Mouse (Mus musculus) heart, adult 18-20 months (tissue): ENCODE measurements around the gene Vegfb. TPM values are rescaled to one million over a fixed set of nuclear protein-coding genes. Genes with fewer than 3 reads are reported as not detected.
A peak's percentile ranks its signal among the peaks of the same experiment; 100 is the strongest.
"Not testable (repeated sequence)": the region's sequence is repeated elsewhere in the genome, so short reads cannot be mapped to it uniquely, and the experiment has no call there.

Experiments used
- DNase-seq, 2 experiments: peaks; one replicate each; pipeline ENCODE4 v3.0.0; 2021 to 2022; ENCODE audit warnings: mixed read lengths in 1 of 2
- total RNA-seq, 2 experiments: library from RNA; stranded (reverse); gene quantifications; 2 replicates each; pipeline ENCODE4 v1.2.3; 2021

Vegfb gene
- total RNA-seq, 2 experiments from 2014 or later: 462 to 481 TPM

DNA sequence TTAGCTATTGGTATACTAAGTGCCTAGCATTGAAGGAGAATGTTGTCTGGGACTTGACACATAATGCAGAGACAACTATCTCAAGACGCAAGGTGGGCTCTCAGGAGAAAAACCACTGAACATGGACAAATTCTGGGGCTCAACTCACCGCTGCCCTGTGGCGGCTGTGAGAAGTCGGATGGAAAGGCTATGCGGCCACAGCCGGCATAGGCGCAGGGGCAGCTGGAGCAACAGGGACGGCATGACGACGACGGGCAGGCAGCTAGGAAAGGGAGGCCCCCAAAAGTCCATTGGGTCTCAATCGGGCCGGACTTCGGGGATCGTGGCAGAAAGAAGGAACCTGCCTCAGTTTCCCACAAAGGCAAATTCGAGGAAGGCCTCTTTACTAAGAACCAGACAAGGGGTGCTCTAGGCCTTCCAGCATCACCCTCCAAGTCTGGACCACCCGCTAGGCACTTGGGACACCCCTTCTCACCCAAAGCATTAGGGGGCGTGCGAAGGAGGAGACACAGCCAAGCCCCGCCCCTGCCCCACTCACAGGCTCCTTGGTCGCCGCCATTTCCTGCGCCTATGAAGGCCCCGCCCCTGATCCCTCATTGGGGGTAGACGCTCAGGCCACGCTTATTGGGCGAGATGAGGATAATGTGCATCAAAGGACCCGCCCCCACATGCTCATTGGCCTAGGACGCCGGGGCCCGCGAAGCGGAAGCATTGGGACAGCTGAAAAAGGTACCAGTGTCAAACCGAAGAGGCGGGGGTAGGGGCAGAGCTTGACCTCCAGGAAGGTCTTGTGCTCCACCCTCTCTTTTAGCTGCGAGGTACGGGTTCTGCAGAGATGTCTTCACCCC lies 4.8 kb upstream of the Vegfb start, which contains the start of gene Dnajc4:
Dnajc4 (minus strand) TSS at position 562 of the 848 bp plus-strand sequence.
- DNase-seq: peak; percentile 96 to 98

- not testable (repeated sequence) for DNase-seq
These were observed 3.7 kb upstream of the Vegfb start for GRCm38 (mm10) chr19:6991166-6991565.

DNA sequence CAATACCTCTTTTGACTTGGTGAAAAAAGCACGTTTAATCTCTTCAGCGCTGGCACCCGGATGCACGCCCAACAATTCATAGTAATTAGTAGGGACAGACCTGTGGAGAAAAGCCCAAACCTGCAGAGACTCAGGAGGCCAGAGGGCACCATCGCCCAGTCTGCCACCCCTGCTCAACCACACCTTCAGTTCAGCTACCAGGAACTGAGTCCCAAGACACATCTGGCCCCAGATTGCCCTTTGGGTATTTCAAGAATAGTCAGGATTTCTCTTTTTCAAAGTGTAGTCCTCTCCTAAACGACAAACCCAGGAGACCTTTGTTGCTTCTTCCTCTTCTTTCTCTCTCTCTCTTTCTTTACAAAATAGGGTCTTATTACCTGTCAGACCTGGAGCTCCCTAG lies 3.3 kb upstream of the Vegfb start:
- no peak for DNase-seq

DNA sequence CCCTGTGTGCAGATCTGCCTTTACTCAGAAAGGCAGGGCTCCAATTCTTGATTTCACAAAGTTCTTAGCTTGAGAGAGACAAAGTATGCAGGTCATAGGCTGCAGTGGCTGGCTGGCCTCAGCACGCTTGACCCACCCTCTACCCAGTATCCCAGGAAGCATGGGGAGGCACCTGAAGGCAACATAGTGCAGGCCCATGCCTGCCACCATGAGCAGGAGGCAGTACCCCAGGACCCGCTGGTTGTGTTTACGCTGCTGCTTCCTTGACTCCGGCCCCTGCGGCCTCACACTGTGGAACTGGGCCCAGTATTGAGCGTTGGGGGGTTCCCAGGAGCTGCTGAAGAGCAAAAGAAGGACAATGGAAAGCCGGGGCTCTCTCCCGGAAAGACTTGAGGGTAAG lies 1.8 kb upstream of the Vegfb start:
- no peak for DNase-seq

GRCm38 (mm10) chr19:6987904-6988285 lies 444 bp upstream of the Vegfb start:
- no peak for DNase-seq

- no peak for DNase-seq
These were observed 1.3 kb downstream of the Vegfb start for GRCm38 (mm10) chr19:6985951-6986708.

GRCm38 (mm10) chr19:6985300-6985699 lies 2.2 kb downstream of the Vegfb start:
- DNase-seq: no peak

DNA sequence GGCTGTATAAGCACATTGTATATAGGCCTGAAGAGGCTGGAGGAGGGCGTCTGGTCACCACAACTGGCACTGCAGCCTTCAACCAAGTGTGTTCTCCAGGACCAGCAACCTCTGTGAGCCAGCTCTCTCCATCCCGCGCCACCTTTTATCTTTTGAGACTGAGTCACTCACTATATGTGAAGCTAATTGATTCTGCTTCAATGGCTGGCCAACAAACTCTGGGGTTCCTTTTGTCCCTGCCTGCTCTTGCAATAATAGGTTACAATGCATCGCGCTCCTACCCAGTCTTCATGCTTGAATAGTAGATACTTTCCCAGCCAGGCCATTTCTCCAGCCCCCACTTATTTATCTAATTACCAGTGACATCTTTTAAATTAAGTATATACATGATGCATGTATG lies 3.8 kb downstream of the Vegfb start:
- DNase-seq: no peak

DNA sequence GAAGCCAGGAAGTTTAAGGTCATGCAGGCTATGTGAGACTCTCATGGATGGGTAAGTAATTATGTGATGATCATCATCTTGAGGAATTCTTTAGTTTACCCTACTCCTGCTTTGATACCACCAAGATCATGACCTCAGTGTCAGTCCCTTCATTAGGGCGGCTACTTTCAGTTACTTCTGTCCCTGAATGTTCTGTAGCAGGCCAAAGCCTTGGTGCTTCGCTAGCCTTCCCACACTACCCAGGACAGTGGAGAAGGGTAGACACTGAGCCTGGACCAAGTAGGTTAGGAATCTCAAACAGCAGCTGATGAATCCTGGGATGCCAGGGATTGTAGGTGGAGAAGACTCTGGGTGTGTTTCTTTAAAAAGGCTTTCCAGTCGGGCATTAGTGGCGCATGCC lies 6.0 kb downstream of the Vegfb start:
- DNase-seq: no peak

DNA sequence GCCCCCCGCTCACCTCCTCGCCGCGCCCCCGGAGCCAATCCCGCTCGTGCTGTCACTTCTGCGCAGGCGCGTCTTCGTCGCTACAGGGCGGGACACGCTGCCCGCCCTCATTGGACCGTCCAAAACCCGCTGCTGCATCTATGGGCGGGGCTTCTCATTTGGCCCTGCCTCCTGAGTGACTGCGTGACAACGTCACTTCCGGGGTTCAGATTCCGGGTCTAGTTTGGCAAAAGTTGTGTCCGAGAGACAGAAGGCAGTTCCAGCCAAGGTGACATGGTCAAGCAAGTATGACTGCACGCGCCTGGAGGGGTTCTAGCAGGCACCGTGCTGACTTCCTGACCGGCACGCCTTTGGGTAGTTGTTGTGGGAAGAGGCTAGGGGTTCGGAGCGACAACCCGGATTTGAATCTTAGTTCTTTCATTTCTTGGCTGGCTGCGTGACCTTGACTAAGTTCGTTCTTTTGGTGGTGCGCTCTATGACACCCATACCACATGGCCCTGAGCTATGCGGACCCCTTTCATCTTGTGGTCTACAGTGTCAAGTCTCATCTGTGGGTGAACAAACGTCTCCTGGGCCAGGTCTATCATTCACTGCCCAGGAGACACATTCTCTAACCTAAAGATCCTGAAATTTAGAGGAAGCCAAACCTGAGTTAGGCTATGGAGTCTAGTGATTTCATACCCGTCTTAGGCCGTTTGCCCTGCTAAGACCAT lies 6.9 kb downstream of the Vegfb start, which contains the start of gene Fkbp2:
Fkbp2 (minus strand) TSS at position 121 of the 713 bp plus-strand sequence.
- peak; percentile 99 for DNase-seq

- peak; percentile 100 for DNase-seq
These were observed 7.7 kb downstream of the Vegfb start for GRCm38 (mm10) chr19:6979486-6980380.

- DNase-seq: peak in 1 of 2 experiments; percentile 53
These were observed 8.4 kb downstream of the Vegfb start for GRCm38 (mm10) chr19:6979001-6979479.

GRCm38 (mm10) chr19:6978639-6978974 lies 8.8 kb downstream of the Vegfb start:
- DNase-seq: no peak

DNA sequence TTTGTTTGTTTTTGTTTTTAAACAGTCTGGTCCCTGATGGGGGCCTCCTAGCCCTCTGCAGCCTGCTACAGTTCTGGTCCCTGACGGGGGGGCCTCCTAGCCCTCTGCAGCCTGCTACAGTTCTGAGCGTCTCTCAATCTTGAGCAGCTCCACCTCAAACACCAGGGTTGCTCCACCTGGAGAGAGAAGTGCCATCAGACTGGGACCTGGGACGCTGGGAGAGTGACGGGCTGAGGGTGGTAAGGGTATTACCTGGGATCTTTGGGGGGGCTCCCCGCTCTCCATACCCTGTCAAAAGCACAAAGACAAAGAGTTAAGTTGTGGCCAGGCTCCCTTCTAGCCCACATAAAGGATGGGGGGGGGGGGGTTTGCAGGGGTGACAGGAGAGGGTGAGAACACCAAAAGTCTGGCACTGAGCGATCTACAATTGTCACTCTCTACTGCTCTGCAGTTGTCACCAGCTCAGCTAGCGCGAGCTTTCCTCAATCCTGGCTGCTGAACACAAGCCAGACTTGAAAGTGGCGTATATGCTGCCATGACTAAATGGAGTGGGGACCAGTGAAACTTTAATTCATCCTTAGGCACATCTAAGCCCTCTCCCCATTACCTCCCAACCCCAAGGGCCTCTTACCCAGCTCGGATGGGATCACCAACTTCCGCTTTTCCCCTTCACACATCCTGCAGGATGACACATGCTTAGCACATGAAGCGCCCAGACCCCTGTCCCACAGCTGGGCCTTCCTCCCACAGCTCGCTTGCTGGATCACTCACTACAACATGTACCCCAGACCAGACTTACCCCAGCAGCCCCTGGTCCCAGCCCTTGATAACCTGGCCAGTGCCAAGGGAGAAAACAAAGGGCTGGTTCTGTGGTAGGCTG lies 9.5 kb downstream of the Vegfb start:
- no peak for DNase-seq

DNA sequence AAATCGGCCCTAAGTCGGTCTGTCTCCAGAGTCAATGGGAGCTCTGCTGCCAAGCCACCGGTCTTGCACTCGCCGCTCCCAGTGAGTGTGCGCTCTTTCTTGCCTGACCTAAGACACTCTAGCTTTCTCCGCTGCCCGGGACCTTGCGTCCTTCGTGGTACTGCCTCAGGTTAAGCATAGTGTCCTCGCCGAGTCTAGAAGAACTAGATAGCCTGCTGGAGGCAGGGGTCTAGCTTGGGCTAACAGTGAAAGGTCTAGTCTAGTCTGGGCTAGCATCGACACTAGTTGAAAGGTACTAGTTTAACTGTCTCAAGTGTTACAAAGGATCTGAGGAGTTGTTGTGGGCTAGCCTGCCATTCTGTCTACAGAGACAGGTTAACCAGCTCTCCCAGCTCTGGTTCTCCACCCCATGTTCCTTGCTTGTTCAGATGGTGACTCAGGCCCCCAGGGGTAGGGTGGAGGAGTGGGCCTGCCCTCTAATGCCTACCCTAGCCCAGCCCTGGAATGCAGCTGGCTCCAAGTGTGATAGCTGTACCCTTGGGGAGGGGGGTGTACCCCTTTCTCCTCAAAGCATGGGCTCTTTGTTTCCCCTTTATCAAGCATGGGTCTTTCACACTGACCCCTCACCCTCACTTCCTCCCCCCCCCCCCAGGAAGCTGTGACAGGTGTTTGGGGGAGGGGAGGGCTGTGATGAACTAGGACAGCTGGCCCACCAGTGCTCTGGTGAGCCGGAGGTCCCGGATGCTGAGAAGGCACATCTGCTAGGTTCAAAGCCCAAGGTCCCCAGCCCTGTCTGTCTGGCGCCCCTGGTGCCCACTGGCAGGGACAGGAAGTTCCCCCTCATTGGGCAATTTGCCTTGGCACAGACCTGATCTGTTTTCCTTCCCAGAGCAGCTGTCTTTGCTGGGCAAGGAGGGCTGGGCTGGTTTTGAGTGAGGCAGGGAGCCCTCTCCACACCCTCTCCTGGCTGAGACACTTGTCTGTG lies 11.6 kb downstream of the Vegfb start, which contains the start of gene Plcb3:
Plcb3 (minus strand) TSS at position 934 of the 985 bp plus-strand sequence.
- DNase-seq: peak; percentile 69 to 80

DNA sequence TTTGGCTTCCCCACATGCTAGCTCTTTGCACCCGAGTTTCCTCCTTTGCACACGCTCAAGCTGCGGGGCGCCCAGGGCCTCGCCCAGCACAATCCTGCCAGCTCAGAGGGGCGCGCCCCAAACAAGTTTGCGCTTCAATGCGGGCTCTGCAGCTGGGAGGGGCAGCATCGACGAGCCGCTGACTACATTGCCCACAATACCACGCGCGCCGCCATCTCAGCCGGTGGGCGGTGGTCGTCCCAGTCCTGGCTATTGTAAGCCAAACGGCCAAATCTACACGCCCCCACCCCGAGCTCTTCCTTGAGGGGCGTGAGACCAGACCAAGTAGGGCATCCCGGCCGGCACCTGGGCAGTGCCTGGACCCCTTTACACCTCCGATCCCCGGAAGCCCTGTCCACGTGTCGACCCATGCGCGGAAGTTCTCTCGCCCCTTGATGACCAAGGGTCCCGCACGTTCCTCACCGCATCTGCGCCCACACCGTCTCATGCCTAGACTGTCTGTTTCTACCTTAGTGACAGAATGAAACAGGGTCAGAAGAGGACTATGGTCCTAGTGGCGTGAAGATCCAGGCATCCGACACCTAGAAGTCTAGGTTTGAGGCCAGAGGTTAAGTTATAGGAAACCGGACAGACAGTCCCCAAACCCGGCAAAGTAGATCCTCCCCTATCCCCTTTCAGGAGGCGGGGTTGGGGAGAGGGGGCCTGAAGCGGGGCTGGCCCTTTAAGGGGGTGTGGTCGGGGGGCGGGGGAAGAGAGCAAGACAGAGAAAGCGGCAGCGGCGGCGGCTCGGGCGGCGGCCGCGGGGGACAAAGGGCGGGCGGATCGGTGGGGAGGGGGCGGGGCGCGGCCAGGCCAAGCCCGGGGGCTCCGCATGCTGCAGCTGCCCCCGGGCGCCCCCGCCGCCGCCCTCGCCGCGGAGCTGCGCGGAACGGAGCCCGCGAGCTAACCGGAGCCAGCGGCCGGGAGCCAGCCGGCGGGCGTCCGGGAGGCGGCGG lies 12.9 kb downstream of the Vegfb start, which contains the start of gene Ppp1r14b:
Ppp1r14b (plus strand) TSS at position 758 of the 995 bp plus-strand sequence.
- DNase-seq: peak; percentile 86 to 89

DNA sequence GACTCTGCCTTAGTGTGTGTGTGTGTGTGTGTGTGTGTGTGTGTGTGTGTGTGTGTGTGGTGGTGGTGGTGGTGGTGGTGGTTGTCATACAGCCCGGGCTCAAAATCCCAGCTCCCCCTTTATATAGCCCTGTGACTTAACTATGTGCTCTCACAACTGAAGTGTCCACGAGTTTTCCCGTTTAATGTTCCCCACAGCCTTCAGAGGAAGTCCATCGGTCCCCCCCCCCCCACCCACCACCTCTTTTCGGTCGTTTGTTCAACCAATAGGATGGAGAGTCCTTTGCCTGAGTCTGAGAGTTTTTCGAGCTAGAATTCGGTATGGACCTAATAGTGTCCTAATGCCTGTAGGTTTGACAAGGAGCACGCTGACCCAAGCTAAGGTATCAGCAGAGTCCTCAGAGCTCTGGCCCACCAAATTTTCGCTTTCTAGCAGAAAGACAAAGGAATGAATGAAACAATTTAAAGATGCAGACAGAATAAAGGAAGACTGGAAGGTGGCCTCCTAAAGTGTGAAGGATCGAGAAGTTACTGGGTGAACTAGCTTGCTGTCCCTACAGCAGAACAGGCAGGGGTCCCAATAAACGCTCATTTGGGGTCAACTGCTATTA lies 13.8 kb downstream of the Vegfb start:
- DNase-seq: no peak
